Comparison of ENCODE assay signal across 8 mouse cellular contexts in the genomic region with DNA sequence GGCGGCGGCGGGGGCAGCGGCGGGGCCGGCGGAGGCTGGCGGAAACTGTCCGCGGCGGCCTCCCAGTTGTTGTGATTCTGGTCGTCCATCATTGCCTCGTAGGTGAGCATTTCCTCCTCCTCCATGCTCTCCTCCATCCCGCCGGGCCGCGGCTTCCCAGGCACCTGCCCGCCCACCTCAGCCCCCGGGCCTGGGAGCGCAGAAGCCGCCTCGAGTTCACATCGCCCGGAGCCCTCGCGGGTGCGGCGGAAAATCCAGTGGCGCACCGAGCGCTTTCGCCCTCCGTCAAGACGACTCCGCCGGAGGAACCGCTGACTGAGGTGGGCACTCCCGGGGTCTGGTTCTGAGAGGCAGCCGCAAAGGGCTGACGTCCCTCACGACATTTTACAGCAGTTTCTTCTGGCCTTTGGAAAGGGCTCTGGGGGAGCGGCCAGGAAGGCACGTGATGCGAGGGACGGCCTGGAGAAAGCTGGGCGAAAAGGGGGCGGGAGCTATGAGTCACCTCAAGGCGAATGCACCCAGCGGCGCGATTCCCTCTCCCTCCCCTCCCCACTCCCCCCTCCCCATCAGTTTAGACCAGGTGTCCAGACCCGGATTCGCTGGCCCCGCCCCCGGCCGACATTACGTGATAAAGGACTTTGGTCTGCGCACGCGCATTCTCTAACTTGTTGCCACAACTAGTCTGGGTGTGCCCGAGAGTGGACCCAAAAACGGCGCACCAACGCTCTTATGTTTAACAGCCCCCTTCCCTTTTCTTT. TPM values are rescaled to one million over a fixed set of nuclear protein-coding genes. Genes with fewer than 3 reads are reported as not detected.
A peak's percentile ranks its signal among the peaks of the same experiment; 100 is the strongest.
DNase-seq lines count a peak whose midpoint lies in the region; ATAC-seq and TF ChIP-seq lines count a peak whose summit lies in the region.

Gene Cacul1, minus strand, starts transcription at position 444 of the 758 bp plus-strand sequence.

- H3K79me2 ChIP-seq in CH12.LX (replicated peaks; ENCODE audit: control insufficient read depth, extremely low read depth, insufficient read depth, poor library complexity, severe bottlenecking), result peaks cover 36% of the 10 kb centered on the region

- ATAC-seq in forebrain, embryonic 11.5 days (replicated peaks; ENCODE audit: low FRiP score), result peak; percentile 98
- ATAC-seq in heart, embryonic 16.5 days (replicated peaks; ENCODE audit: extremely low read depth, insufficient read depth, low FRiP score), result peak; percentile 98
- peak; percentile 92 for ATAC-seq in liver, embryonic 15.5 days (ENCODE audit: insufficient read depth)
- peak; percentile 96 for ATAC-seq in neural tube, embryonic 12.5 days (ENCODE audit: low FRiP score, low read depth)

- no peaks in the 10 kb centered on the region for H3K27me3 ChIP-seq in CH12.LX (replicated peaks)
- no peaks in the 10 kb centered on the region for H3K27me3 ChIP-seq in forebrain, embryonic 11.5 days (ENCODE audit: control insufficient read depth, insufficient read depth, low read length)
- no peaks in the 10 kb centered on the region for H3K27me3 ChIP-seq in heart, embryonic 16.5 days (ENCODE audit: control insufficient read depth, insufficient read depth, low read length)
- H3K27me3 ChIP-seq in liver, embryonic 15.5 days, result no peaks in the 10 kb centered on the region
- H3K27me3 ChIP-seq in neural tube, embryonic 12.5 days (replicated peaks), result no peaks in the 10 kb centered on the region

- DNase-seq in CH12.LX (ENCODE audit: extremely low read depth), result peak; percentile 99
- peak; percentile 96 for DNase-seq in c-Kit-positive CD71-positive TER-119-negative erythroid progenitor cells, embryonic 14.5 days (ENCODE audit: low read depth)
- peak; percentile 99 for DNase-seq in forebrain, embryonic 11.5 days (ENCODE audit: low spot score)
- DNase-seq in kidney, postnatal 36 days, result peak; percentile 99
- peak; percentile 98 for DNase-seq in telencephalon, adult 2 months (ENCODE audit: low read depth, low spot score)

- peak within 1 kb of the TSS; percentile 86 for H3K4me2 ChIP-seq in CH12.LX (ENCODE audit: insufficient read depth, low read depth, poor library complexity, severe bottlenecking)
- H3K4me2 ChIP-seq in forebrain, embryonic 11.5 days (ENCODE audit: low read depth, low read length, severe bottlenecking), result peak within 1 kb of the TSS; percentile 73
- peak within 1 kb of the TSS; percentile 74 for H3K4me2 ChIP-seq in heart, embryonic 16.5 days (ENCODE audit: low read depth, low read length)
- H3K4me2 ChIP-seq in liver, embryonic 15.5 days, result peak within 1 kb of the TSS; percentile 81
- H3K4me2 ChIP-seq in neural tube, embryonic 12.5 days (replicated peaks), result peak within 1 kb of the TSS; percentile 79

- H3K4me3 ChIP-seq in CH12.LX (replicated peaks in 1 of 3; ENCODE audit: low read depth in 2 of 3, low read length in 2 of 3, poor library complexity in 1 of 3), result peak within 1 kb of the TSS; percentile 71 to 98 (median 95)
- H3K4me3 ChIP-seq in forebrain, embryonic 11.5 days (ENCODE audit: low read depth, low read length), result peak within 1 kb of the TSS; percentile 96
- H3K4me3 ChIP-seq in heart, embryonic 16.5 days (ENCODE audit: low read length), result peak within 1 kb of the TSS; percentile 100
- H3K4me3 ChIP-seq in liver, embryonic 15.5 days (replicated peaks), result peak within 1 kb of the TSS; percentile 98
- peak within 1 kb of the TSS; percentile 82 for H3K4me3 ChIP-seq in neural tube, embryonic 12.5 days

- H3K27ac ChIP-seq in CH12.LX (ENCODE audit: insufficient read depth, low read depth), result peak within 1 kb of the TSS; percentile 53
- H3K27ac ChIP-seq in forebrain, embryonic 11.5 days (ENCODE audit: low read depth, low read length), result peak within 1 kb of the TSS; percentile 89
- peak within 1 kb of the TSS; percentile 93 for H3K27ac ChIP-seq in heart, embryonic 16.5 days (ENCODE audit: low read length)
- H3K27ac ChIP-seq in liver, embryonic 15.5 days (replicated peaks), result peak within 1 kb of the TSS; percentile 93
- peak within 1 kb of the TSS; percentile 48 for H3K27ac ChIP-seq in neural tube, embryonic 12.5 days

- in situ Hi-C loops in CH12.LX (cut with MboI; ENCODE audit: low pct_ligation_motif_present, low pct_unique_long_range_greater_than_20kb, low sequenced_read_pairs), result no loop called here

- H3K36me3 ChIP-seq in CH12.LX (replicated peaks in 1 of 2; ENCODE audit: control insufficient read depth in 1 of 2, insufficient read depth in 1 of 2, low read length in 1 of 2), result peaks cover 0 to 10% of the 10 kb centered on the region in 2 experiments
- no peaks in the 10 kb centered on the region for H3K36me3 ChIP-seq in forebrain, embryonic 11.5 days (ENCODE audit: control insufficient read depth, insufficient read depth, low read length)
- no peaks in the 10 kb centered on the region for H3K36me3 ChIP-seq in heart, embryonic 16.5 days (ENCODE audit: control insufficient read depth, insufficient read depth)
- no peaks in the 10 kb centered on the region for H3K36me3 ChIP-seq in liver, embryonic 15.5 days (replicated peaks)
- no peaks in the 10 kb centered on the region for H3K36me3 ChIP-seq in neural tube, embryonic 12.5 days

- peak; percentile 82 for TF ChIP-seq POLR2A in CH12.LX (IDR thresholded peaks at IDR 0.05; ENCODE audit: low read depth, low read length)

- dilution Hi-C loops in CH12.LX (cut with MboI; ENCODE audit: extremely low pct_ligation_motif_present, extremely low pct_unique_long_range_greater_than_20kb, low sequenced_read_pairs), result no loop called here

- H3K9ac ChIP-seq in CH12.LX (ENCODE audit: insufficient read depth, low read depth), result peak within 1 kb of the TSS; percentile 97
- H3K9ac ChIP-seq in forebrain, embryonic 11.5 days (ENCODE audit: low read length), result peak within 1 kb of the TSS; percentile 89
- H3K9ac ChIP-seq in heart, embryonic 16.5 days (ENCODE audit: low read length), result peak within 1 kb of the TSS; percentile 96
- H3K9ac ChIP-seq in liver, embryonic 15.5 days, result peak within 1 kb of the TSS; percentile 96
- peak within 1 kb of the TSS; percentile 87 for H3K9ac ChIP-seq in neural tube, embryonic 12.5 days

- H3K4me1 ChIP-seq in CH12.LX (ENCODE audit: control insufficient read depth in 1 of 2, insufficient read depth in 2 of 2), result peaks cover 0 to 37% of the 10 kb centered on the region in 2 experiments; a peak in 2 of 4 replicates
- H3K4me1 ChIP-seq in forebrain, embryonic 11.5 days (replicated peaks; ENCODE audit: control insufficient read depth, insufficient read depth, low read length), result peaks cover 3% of the 10 kb centered on the region; the same call in 1 of the 2 replicates
- peaks cover 18% of the 10 kb centered on the region for H3K4me1 ChIP-seq in heart, embryonic 16.5 days (ENCODE audit: control insufficient read depth, insufficient read depth, low read length)
- H3K4me1 ChIP-seq in liver, embryonic 15.5 days (replicated peaks), result peaks cover 45% of the 10 kb centered on the region
- peaks cover 21% of the 10 kb centered on the region for H3K4me1 ChIP-seq in neural tube, embryonic 12.5 days

- no peaks in the 10 kb centered on the region for H3K9me3 ChIP-seq in CH12.LX (replicated peaks; ENCODE audit: low read length)
- no peaks in the 10 kb centered on the region for H3K9me3 ChIP-seq in forebrain, embryonic 11.5 days (ENCODE audit: control insufficient read depth, low read length)
- no peaks in the 10 kb centered on the region for H3K9me3 ChIP-seq in heart, embryonic 16.5 days (replicated peaks; ENCODE audit: control insufficient read depth, low read length)
- no peaks in the 10 kb centered on the region for H3K9me3 ChIP-seq in liver, embryonic 15.5 days (replicated peaks)
- H3K9me3 ChIP-seq in neural tube, embryonic 12.5 days, result no peaks in the 10 kb centered on the region

- no peak for TF ChIP-seq RAD21 in CH12.LX (IDR thresholded peaks at IDR 0.05; ENCODE audit: low read depth, low read length)

- under 1% methylated on average over 59 of the region's 64 CpGs for WGBS in forebrain, embryonic 11.5 days
- WGBS in heart, embryonic 16.5 days, result 1% methylated on average over 61 of the region's 64 CpGs
- WGBS in liver, embryonic 15.5 days (ENCODE audit: insufficient replicate concordance), result under 1% methylated on average over 64 of the region's 64 CpGs
- under 1% methylated on average over 63 of the region's 64 CpGs for WGBS in neural tube, embryonic 12.5 days

- no peak for TF ChIP-seq CTCF in CH12.LX (conservative IDR thresholded peaks at IDR 0.05 in 1 of 2, IDR thresholded peaks at IDR 0.05 in 1 of 2; ENCODE audit: low read depth in 2 of 2, low read length in 2 of 2)

- no peak for TF ChIP-seq EP300 in CH12.LX (IDR thresholded peaks at IDR 0.05; ENCODE audit: low read length)

TF ChIP-seq in CH12.LX, 34 proteins besides CTCF, POLR2A, EP300 and RAD21 (continues in another document):
- TF ChIP-seq SIN3A (IDR thresholded peaks at IDR 0.05; ENCODE audit: low read length), result no peak; the same call in 1 of the 2 replicates
- TF ChIP-seq JUND (conservative IDR thresholded peaks at IDR 0.05; ENCODE audit: low read depth, low read length), result no peak
- no peak for TF ChIP-seq MAFK (IDR thresholded peaks at IDR 0.05; ENCODE audit: insufficient replicate concordance, low read length)
- TF ChIP-seq ZKSCAN1 (IDR thresholded peaks at IDR 0.05; ENCODE audit: borderline replicate concordance, low read depth, low read length), result no peak
- no peak for TF ChIP-seq CHD2 (IDR thresholded peaks at IDR 0.05; ENCODE audit: low read length)
- TF ChIP-seq MAZ (IDR thresholded peaks at IDR 0.05; ENCODE audit: low read depth, low read length), result peak; percentile 99
- no peak for TF ChIP-seq SMC3 (IDR thresholded peaks at IDR 0.05; ENCODE audit: low read depth, low read length)
- TF ChIP-seq MYC (IDR thresholded peaks at IDR 0.05; ENCODE audit: low read depth, low read length), result no peak
- TF ChIP-seq ZMIZ1 (IDR thresholded peaks at IDR 0.05; ENCODE audit: low read depth, low read length), result peak; percentile 75; the same call in 1 of the 2 replicates
- TF ChIP-seq UBTF (IDR thresholded peaks at IDR 0.05; ENCODE audit: low read depth, low read length), result no peak
- TF ChIP-seq USF1 (IDR thresholded peaks at IDR 0.05; ENCODE audit: low read depth, low read length), result peak; percentile 96
- TF ChIP-seq ELF1 (IDR thresholded peaks at IDR 0.05; ENCODE audit: low read depth, low read length), result peak; percentile 47; the same call in 1 of the 2 replicates
- TF ChIP-seq E2F4 (IDR thresholded peaks at IDR 0.05; ENCODE audit: insufficient replicate concordance, low read depth, low read length), result peak; percentile 38; the same call in 1 of the 2 replicates
- TF ChIP-seq NRF1 (IDR thresholded peaks at IDR 0.05; ENCODE audit: low read depth, low read length), result peak; percentile 80

RNA-seq across cellular contexts. Expression of gene Cacul1, which starts in this region (rescaled TPM):
- 17.8 and 26.1 TPM in 2 replicates for total RNA-seq in CH12.LX (2012; rRNA removed)
- 45.3 and 45.7 TPM in 2 replicates for total RNA-seq in CH12.LX (2014; rRNA removed)
- polyA plus RNA-seq in CH12.LX (2012; ENCODE audit: insufficient read length, low read depth), result 39.1 and 44.6 TPM in 2 replicates
- 36.5 and 41.1 TPM in 2 replicates for polyA plus RNA-seq in forebrain, embryonic 11.5 days (2014; fragmentation: Nextera tagmentation; extraction: Ambion mirVana)
- polyA plus RNA-seq in heart, embryonic 16.5 days (2015; fragmentation: Nextera tagmentation; extraction: Ambion mirVana), result 13.1 and 13.7 TPM in 2 replicates
- 9.4 TPM in 2 replicates for polyA plus RNA-seq in liver, embryonic 15.5 days (2015; fragmentation: Nextera tagmentation; extraction: Ambion mirVana)
- 38.7 and 39.9 TPM in 2 replicates for polyA plus RNA-seq in neural tube, embryonic 12.5 days (2016; fragmentation: Nextera tagmentation; extraction: Ambion mirVana)

Comparison
In these comparisons a context has a peak if more than half of its experiments do, and no peak if none do; other contexts are left out.
1. Peak in every context shown above with its lines: DNase-seq, ATAC-seq, H3K4me3 ChIP-seq and H3K27ac ChIP-seq.